Mouse (Mus musculus) limb, embryonic 15.5 days (tissue): ENCODE results near the gene Tomm22. TPM values are rescaled to one million over a fixed set of nuclear protein-coding genes. Genes with fewer than 3 reads are reported as not detected.

ENCODE experiments used
- ATAC-seq: fragments of 200-750 bp; cut with Nextera tagmentation; 2 replicates; pipeline ENCODE4 v1.8.0; 2017; ENCODE audit warnings: low read depth, moderate TSS enrichment; ENCODE audit not compliant: insufficient number of reproducible peaks, low FRiP score, low TSS enrichment
- H3K27ac ChIP-seq: fragments of 300-500 bp; sonication (generic); 2 replicates; pipeline ENCODE4 v1.5.1; 2015; ENCODE audit warnings: moderate library complexity, mild to moderate bottlenecking, inconsistent platforms
- H3K27me3 ChIP-seq: fragments of 300-500 bp; sonication (generic); 2 replicates; pipeline ENCODE4 v1.6.1; 2015; ENCODE audit warnings: inconsistent platforms
- H3K36me3 ChIP-seq: fragments of 300-500 bp; sonication (generic); 2 replicates; pipeline ENCODE4 v1.6.1; 2015; ENCODE audit warnings: inconsistent platforms
- H3K4me1 ChIP-seq: fragments of 300-500 bp; sonication (generic); 2 replicates; pipeline ENCODE4 v1.6.1; 2015; ENCODE audit warnings: inconsistent platforms
- H3K4me2 ChIP-seq: fragments of 300-500 bp; sonication (generic); 2 replicates; pipeline ENCODE4 v1.6.1; 2015; ENCODE audit warnings: mild to moderate bottlenecking, inconsistent platforms
- H3K4me3 ChIP-seq: fragments of 300-500 bp; sonication (generic); 2 replicates; pipeline ENCODE4 v1.5.1; 2015; ENCODE audit warnings: mild to moderate bottlenecking, inconsistent platforms
- H3K9ac ChIP-seq: fragments of 300-500 bp; sonication (generic); 2 replicates; pipeline ENCODE4 v1.6.1; 2015; ENCODE audit warnings: inconsistent platforms
- H3K9me3 ChIP-seq: fragments of 300-500 bp; sonication (generic); 2 replicates; pipeline ENCODE4 v1.6.1; 2016; ENCODE audit warnings: inconsistent platforms
- WGBS: fragments of 180-500 bp; shearing (Covaris S2); methylation state at CpG from one replicate; pipeline ENCODE4 v1.1.7; 2015; 5-methylcytosine and 5-hydroxymethylcytosine counted together
- polyA plus RNA-seq: library from polyadenylated mRNA; unstranded; fragments of >200 nt; fragmentation: Nextera tagmentation; extraction: Ambion mirVana; gene quantifications from 2 replicates; pipeline ENCODE4 v1.2.1, GENCODE M21; 2015

Gene Tomm22
- polyA plus RNA-seq, 1 experiment from 2014 or later, result 216 TPM

- 82% methylated on average over 6 of the region's 6 CpGs for WGBS
- ATAC-seq, result no peak
These were observed 26.4 kb downstream of the Tomm22 start for GRCm38 (mm10) chr15:79697011-79697410.

GRCm38 (mm10) chr15:79697558-79698187, 27.0 kb downstream of the Tomm22 start:
- no peaks in the 10 kb centered on the region for H3K9me3 ChIP-seq
- H3K36me3 ChIP-seq, result peaks cover 33% of the 10 kb centered on the region
- H3K9ac ChIP-seq, result no peak overlapping the region
- ATAC-seq, result no peak
- no peak overlapping the region for H3K4me3 ChIP-seq
- WGBS, result 71% methylated on average over 9 of the region's 9 CpGs
- no peak overlapping the region for H3K4me2 ChIP-seq
- no peaks in the 10 kb centered on the region for H3K27me3 ChIP-seq
- H3K4me1 ChIP-seq, result peaks cover 2% of the 10 kb centered on the region; the same call in 1 of the 2 replicates
- no peak overlapping the region for H3K27ac ChIP-seq

More at GRCm38 (mm10) chr15:79697011-79697410, 26.4 kb downstream of the Tomm22 start:
- no peaks in the 10 kb centered on the region for H3K9me3 ChIP-seq
- no peak overlapping the region for H3K4me2 ChIP-seq
- H3K27ac ChIP-seq, result no peak overlapping the region
- H3K4me1 ChIP-seq, result peaks cover 8% of the 10 kb centered on the region
- no peak overlapping the region for H3K9ac ChIP-seq
- H3K4me3 ChIP-seq, result no peak overlapping the region
- peaks cover 33% of the 10 kb centered on the region for H3K36me3 ChIP-seq
- no peaks in the 10 kb centered on the region for H3K27me3 ChIP-seq

- ATAC-seq, result no peak
- no peaks in the 10 kb centered on the region for H3K4me1 ChIP-seq
- 82% methylated on average over 17 of the region's 17 CpGs for WGBS
- no peak overlapping the region for H3K4me2 ChIP-seq
- H3K4me3 ChIP-seq, result no peak overlapping the region
- no peaks in the 10 kb centered on the region for H3K27me3 ChIP-seq
- no peak overlapping the region for H3K27ac ChIP-seq
- H3K36me3 ChIP-seq, result peaks cover 49% of the 10 kb centered on the region
- H3K9me3 ChIP-seq, result no peaks in the 10 kb centered on the region
- no peak overlapping the region for H3K9ac ChIP-seq
These were observed 36.0 kb downstream of the Tomm22 start for GRCm38 (mm10) chr15:79706603-79707214.

- Histone ChIP-seq H3K27me3 (no peaks in the 10 kb centered on the region), H3K27ac (no peak overlapping the region), H3K4me1 (no peaks in the 10 kb centered on the region), H3K9ac (no peak overlapping the region), H3K9me3 (no peaks in the 10 kb centered on the region), H3K36me3 (peaks cover 64% of the 10 kb centered on the region), H3K4me3 (no peak overlapping the region), H3K4me2 (no peak overlapping the region)
- no peak for ATAC-seq
- 89% methylated on average over 5 of the region's 5 CpGs for WGBS
These were observed 37.7 kb downstream of the Tomm22 start for GRCm38 (mm10) chr15:79708229-79708822.

- Histone ChIP-seq H3K27me3 (no peaks in the 10 kb centered on the region), H3K9me3 (no peaks in the 10 kb centered on the region), H3K4me3 (no peak overlapping the region), H3K4me1 (no peaks in the 10 kb centered on the region), H3K27ac (no peak overlapping the region), H3K4me2 (no peak overlapping the region), H3K9ac (no peak overlapping the region), H3K36me3 (peaks cover 96% of the 10 kb centered on the region)
- ATAC-seq, result no peak
- WGBS, result 91% methylated on average over 7 of the region's 7 CpGs
These were observed 45.0 kb downstream of the Tomm22 start for GRCm38 (mm10) chr15:79715646-79716045.

- Histone ChIP-seq H3K27ac (no peak overlapping the region), H3K36me3 (peaks cover 95% of the 10 kb centered on the region), H3K4me2 (no peak overlapping the region), H3K4me3 (no peak overlapping the region), H3K9me3 (no peaks in the 10 kb centered on the region), H3K27me3 (no peaks in the 10 kb centered on the region), H3K4me1 (no peaks in the 10 kb centered on the region), H3K9ac (no peak overlapping the region)
- 94% methylated on average over 6 of the region's 6 CpGs for WGBS
- no peak for ATAC-seq
These were observed 46.0 kb downstream of the Tomm22 start for GRCm38 (mm10) chr15:79716710-79717109.

GRCm38 (mm10) chr15:79720267-79720666, 49.6 kb downstream of the Tomm22 start:
- ATAC-seq, result no peak
- Histone ChIP-seq H3K4me1 (no peaks in the 10 kb centered on the region), H3K9me3 (no peaks in the 10 kb centered on the region), H3K36me3 (peaks cover 79% of the 10 kb centered on the region), H3K27me3 (no peaks in the 10 kb centered on the region), H3K4me2 (no peak overlapping the region), H3K9ac (no peak overlapping the region), H3K4me3 (no peak overlapping the region), H3K27ac (no peak overlapping the region)
- 88% methylated on average over 8 of the region's 8 CpGs for WGBS

- no peak overlapping the region for H3K9ac ChIP-seq
- no peak overlapping the region for H3K4me2 ChIP-seq
- H3K27me3 ChIP-seq, result no peaks in the 10 kb centered on the region
- H3K9me3 ChIP-seq, result no peaks in the 10 kb centered on the region
- H3K4me1 ChIP-seq, result no peaks in the 10 kb centered on the region
- no peak overlapping the region for H3K4me3 ChIP-seq
- peaks cover 80% of the 10 kb centered on the region for H3K36me3 ChIP-seq
- no peak for ATAC-seq
- no peak overlapping the region for H3K27ac ChIP-seq
- 72% methylated on average over 4 of the region's 4 CpGs for WGBS
These were observed 50.1 kb downstream of the Tomm22 start for GRCm38 (mm10) chr15:79720796-79721195.

Other genes starting within 250 kb of the Tomm22 start
- gene Csnk1e, start 215.3 kb upstream of the Tomm22 start, polyA plus RNA-seq, result 81.0 and 82.7 TPM in 2 replicates
- not detected in 2 replicates for gene Kcnj4, start 165.6 kb upstream of the Tomm22 start, polyA plus RNA-seq
- gene Kdelr3, start 154.4 kb upstream of the Tomm22 start, polyA plus RNA-seq, result 211 and 223 TPM in 2 replicates
- gene Ddx17, start 124.1 kb upstream of the Tomm22 start, polyA plus RNA-seq, result 41.6 and 54.0 TPM in 2 replicates
- gene Dmc1, start 65.8 kb upstream of the Tomm22 start, polyA plus RNA-seq, result 2.6 and 2.8 TPM in 2 replicates
- gene Fam227a, start 11.9 kb upstream of the Tomm22 start, polyA plus RNA-seq, result 0.82 and 0.88 TPM in 2 replicates
- 49.3 and 52.6 TPM in 2 replicates for gene Cby1, start 11.7 kb upstream of the Tomm22 start, polyA plus RNA-seq
- 20.2 and 27.8 TPM in 2 replicates for gene Josd1, start 17.1 kb downstream of the Tomm22 start, polyA plus RNA-seq
- gene Gtpbp1, start 20.0 kb downstream of the Tomm22 start, polyA plus RNA-seq, result 35.0 and 36.0 TPM in 2 replicates
- 5.4 and 6.0 TPM in 2 replicates for gene Sun2, start 71.7 kb downstream of the Tomm22 start, polyA plus RNA-seq
- gene Dnal4, start 107.0 kb downstream of the Tomm22 start, polyA plus RNA-seq, result 67.1 and 70.2 TPM in 2 replicates
- 5.4 and 6.5 TPM in 2 replicates for gene Nptxr, start 133.9 kb downstream of the Tomm22 start, polyA plus RNA-seq
- 0.32 TPM in 1 of 2 replicates, not detected in the other for gene Npcd, start 163.4 kb downstream of the Tomm22 start, polyA plus RNA-seq
- gene Cbx6, start 163.8 kb downstream of the Tomm22 start, polyA plus RNA-seq, result 83.7 and 89.1 TPM in 2 replicates
- gene Apobec3, start 220.8 kb downstream of the Tomm22 start, polyA plus RNA-seq, result 14.7 and 15.3 TPM in 2 replicates